In the genomic region with DNA sequence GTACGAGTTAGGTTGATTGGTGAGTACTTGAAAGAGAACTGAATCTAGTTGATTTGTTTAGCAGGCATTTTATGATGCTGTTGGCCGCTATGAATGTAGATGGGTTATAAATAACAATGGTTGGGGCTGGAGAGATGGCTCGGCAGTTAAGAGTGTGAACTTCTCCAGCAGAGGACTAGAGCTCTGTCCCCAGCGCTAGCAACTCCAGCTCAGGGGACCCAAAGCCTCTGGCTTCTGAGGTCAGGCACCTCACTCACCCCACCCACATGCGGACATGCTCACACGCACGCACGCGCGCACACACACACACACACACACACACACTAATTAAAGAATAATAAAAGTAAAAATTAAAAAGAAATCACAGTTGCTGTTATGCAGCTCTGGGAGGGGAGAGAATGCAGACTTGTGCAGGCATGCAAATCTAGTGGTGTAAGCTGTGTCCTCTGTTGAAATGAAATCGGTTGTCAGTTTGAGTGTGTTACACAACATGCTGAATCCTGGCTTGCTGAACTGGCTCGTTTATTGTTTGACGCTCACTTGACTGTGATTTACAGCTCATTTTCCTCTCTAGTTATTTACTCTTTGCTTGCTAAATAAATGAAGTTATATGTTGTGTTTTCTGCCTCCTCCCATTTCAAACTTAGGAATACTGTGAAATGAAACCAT, we compare ENCODE assay signal across 28 mouse cellular contexts.
DNase-seq lines count a peak whose midpoint lies in the region; ATAC-seq and TF ChIP-seq lines count a peak whose summit lies in the region.
"Had no signal": no experiment of that assay in that cellular context is flagged by ENCODE, and none has a peak within 500 bp of the region (broad histone marks: within the 10 kb centered on the region; RNA-seq: fewer than 3 reads in every experiment).

No protein-coding gene starts in this region.

- 78% methylated on average over 13 of the region's 13 CpGs for WGBS in lung, embryonic 14.5 days
- WGBS in midbrain, embryonic 16.5 days, result 82% methylated on average over 13 of the region's 13 CpGs

- no peaks in the 10 kb centered on the region for H3K36me3 ChIP-seq in lung, embryonic 14.5 days (ENCODE audit: insufficient read depth)
- no peaks in the 10 kb centered on the region for H3K36me3 ChIP-seq in midbrain, embryonic 16.5 days (ENCODE audit: control insufficient read depth, insufficient read depth, low read length)
- H3K36me3 ChIP-seq: forebrain, embryonic 12.5 days; G1E; heart, embryonic 12.5 days; hindbrain, embryonic 12.5 days; midbrain, embryonic 10.5 days; neural tube, embryonic 15.5 days; stomach, embryonic 15.5 days had no signal

- H3K27ac ChIP-seq in gastrocnemius, adult 2 months, result peak overlapping the region; percentile 43; the same call in 1 of the 2 replicates
- H3K27ac ChIP-seq in lung, embryonic 14.5 days (ENCODE audit: low read depth), result no peak overlapping the region
- no peak overlapping the region for H3K27ac ChIP-seq in midbrain, embryonic 16.5 days (ENCODE audit: low read length)
- H3K27ac ChIP-seq: forebrain, embryonic 12.5 days; hindbrain, embryonic 12.5 days; midbrain, embryonic 10.5 days; neural tube, embryonic 15.5 days; stomach, embryonic 15.5 days had no signal

- no peak for DNase-seq in gastrocnemius, adult 2 months
- DNase-seq in gastrocnemius, postnatal 36 days, result no peak
- DNase-seq in lung, embryonic 14.5 days, result peak; percentile 23
- DNase-seq in lung, postnatal 10 days, result no peak
- DNase-seq in fat pad, adult 2 months (ENCODE audit: extremely low read depth, low read depth, low spot score), result peak; percentile 81
- DNase-seq in left cerebral cortex, postnatal 10 days (ENCODE audit: extremely low spot score in 1 of 2, low spot score in 2 of 2), result no peak
- DNase-seq: adrenal gland, adult 2 months; cerebellum, adult 2 months; cerebellum, postnatal 25 days; embryo, embryonic 11 days; heart, adult 18-20 months; heart, postnatal 10 days; kidney, adult 18-20 months; lung, adult 2 months; lung, postnatal 36 days; thymus, adult 2 months; thymus, postnatal 4 days had no signal

- no peak for ATAC-seq in lung, embryonic 14.5 days (ENCODE audit: insufficient read depth)
- peak; percentile 69 for ATAC-seq in megakaryocyte progenitor cell, adult 5-6 weeks (replicated peaks; ENCODE audit: poor library complexity)
- no peak for ATAC-seq in midbrain, embryonic 16.5 days
- ATAC-seq: Patski had no signal

- H3K4me3 ChIP-seq in gastrocnemius, adult 2 months, result no peak overlapping the region
- no peak overlapping the region for H3K4me3 ChIP-seq in lung, embryonic 14.5 days (ENCODE audit: low read depth, low read length)
- no peak overlapping the region for H3K4me3 ChIP-seq in midbrain, embryonic 16.5 days (ENCODE audit: low read depth, low read length)
- H3K4me3 ChIP-seq: forebrain, embryonic 12.5 days; heart, embryonic 12.5 days; hindbrain, embryonic 12.5 days; midbrain, embryonic 10.5 days; neural tube, embryonic 15.5 days; stomach, embryonic 15.5 days had no signal

- intact Hi-C loops in gastrocnemius, adult 2 months (cut with DNase I), result loop anchor here (5.0 kb wide), 1 partner anchor 45 kb away; no protein-coding TSS in a partner anchor
- intact Hi-C loops in gastrocnemius, postnatal 36 days (cut with DNase I), result loop anchor here (10.0 kb wide), 1 partner anchor 548 kb away; no protein-coding TSS in a partner anchor
- intact Hi-C loops in left cerebral cortex, postnatal 10 days (cut with DNase I), result no loop called here

- H3K4me2 ChIP-seq in lung, embryonic 14.5 days, result no peak overlapping the region
- H3K4me2 ChIP-seq in midbrain, embryonic 16.5 days (ENCODE audit: low read length), result no peak overlapping the region
- H3K4me2 ChIP-seq: forebrain, embryonic 12.5 days; heart, embryonic 12.5 days; hindbrain, embryonic 12.5 days; liver, embryonic 11.5 days; neural tube, embryonic 15.5 days; stomach, embryonic 15.5 days had no signal

- H3K9me3 ChIP-seq in lung, embryonic 14.5 days (ENCODE audit: low read depth, low read length), result no peaks in the 10 kb centered on the region
- no peaks in the 10 kb centered on the region for H3K9me3 ChIP-seq in midbrain, embryonic 16.5 days (replicated peaks; ENCODE audit: control insufficient read depth, low read length, poor library complexity, severe bottlenecking)
- H3K9me3 ChIP-seq: forebrain, embryonic 12.5 days; G1E; heart, embryonic 12.5 days; hindbrain, embryonic 12.5 days; midbrain, embryonic 10.5 days; neural tube, embryonic 15.5 days; stomach, embryonic 15.5 days had no signal

- no peaks in the 10 kb centered on the region for H3K27me3 ChIP-seq in lung, embryonic 14.5 days (ENCODE audit: insufficient read depth, low read length)
- H3K27me3 ChIP-seq in midbrain, embryonic 16.5 days (ENCODE audit: control insufficient read depth, insufficient read depth, low read depth, low read length), result no peaks in the 10 kb centered on the region
- H3K27me3 ChIP-seq: heart, embryonic 12.5 days; hindbrain, embryonic 12.5 days; Patski; stomach, embryonic 15.5 days had no signal

- H3K9ac ChIP-seq in lung, embryonic 14.5 days, result no peak overlapping the region
- no peak overlapping the region for H3K9ac ChIP-seq in midbrain, embryonic 16.5 days (ENCODE audit: low read depth, low read length)
- H3K9ac ChIP-seq: forebrain, embryonic 12.5 days; heart, embryonic 12.5 days; hindbrain, embryonic 12.5 days; neural tube, embryonic 15.5 days; stomach, embryonic 15.5 days had no signal

- no peaks in the 10 kb centered on the region for H3K4me1 ChIP-seq in lung, embryonic 14.5 days (ENCODE audit: insufficient read depth)
- H3K4me1 ChIP-seq in midbrain, embryonic 16.5 days (ENCODE audit: control insufficient read depth, insufficient read depth, low read length), result no peaks in the 10 kb centered on the region
- H3K4me1 ChIP-seq: heart, embryonic 12.5 days; hindbrain, embryonic 12.5 days; stomach, embryonic 15.5 days had no signal

- TF ChIP-seq CTCF in gastrocnemius, adult 2 months (IDR thresholded peaks at IDR 0.05), result no peak
- TF ChIP-seq CTCF in lung, embryonic 14.5 days (IDR thresholded peaks at IDR 0.05; ENCODE audit: low read depth), result no peak

Comparison
In these comparisons a context has a peak if more than half of its experiments do, and no peak if none do; other contexts are left out.
1. DNase-seq: peak in lung, embryonic 14.5 days (single experiment) and fat pad, adult 2 months (single experiment); none in gastrocnemius, adult 2 months (single experiment), gastrocnemius, postnatal 36 days (0 of 2), lung, postnatal 10 days (single experiment) and left cerebral cortex, postnatal 10 days (0 of 2).